Mouse (Mus musculus): ENCODE data around the gene Lrrc63. TPM values are rescaled to one million over a fixed set of nuclear protein-coding genes. Genes with fewer than 3 reads are reported as not detected.

Gene Lrrc63
- total and polyA plus RNA-seq, 2 experiments from 2014 or later: not detected

DNA sequence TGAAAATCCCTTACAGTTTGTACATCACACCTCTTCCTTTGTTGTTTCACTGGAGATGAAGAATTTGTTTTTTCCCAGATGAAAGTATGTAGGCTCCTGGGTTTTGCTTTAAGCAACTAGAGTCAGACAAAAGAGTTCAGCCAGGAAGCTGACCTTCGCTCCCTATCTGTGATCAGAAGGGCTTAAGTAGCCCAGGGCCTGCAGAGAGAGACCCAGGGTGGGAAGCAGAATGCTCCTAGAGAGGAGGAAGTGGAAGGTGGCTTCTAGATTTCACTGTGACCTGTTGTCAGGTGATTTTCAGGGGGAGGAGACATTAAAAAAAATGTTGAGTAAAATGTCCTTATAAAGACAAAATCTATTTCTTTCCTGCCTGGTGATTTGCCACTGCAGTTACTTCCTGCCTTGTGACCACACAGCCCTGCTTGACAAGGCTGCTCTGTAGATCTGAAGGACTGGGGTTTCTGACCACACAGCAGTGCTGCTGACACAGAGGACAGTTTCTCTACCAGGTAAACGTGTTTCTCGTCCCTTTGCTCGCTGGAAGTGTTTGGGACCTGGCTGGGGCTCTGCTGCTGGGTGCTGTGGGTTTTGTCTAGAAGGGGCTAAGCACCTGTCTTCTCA, 45.9 kb upstream of the Lrrc63 start:
- no peak for TF ChIP-seq CTCF (IDR thresholded peaks at IDR 0.05)
- DNase-seq (ENCODE audit: low spot score) (no peak), ATAC-seq (ENCODE audit: low FRiP score) (no peak)
- 73% methylated on average over 4 of the region's 4 CpGs for WGBS
- no peak overlapping the region for H3K4me2 ChIP-seq (ENCODE audit: low read depth, low read length, poor library complexity, severe bottlenecking)
- H3K4me3 ChIP-seq (ENCODE audit: low read depth, low read length): no peak overlapping the region
- H3K36me3 ChIP-seq (ENCODE audit: insufficient read depth, low read length): no peaks in the 10 kb centered on the region
- H3K27ac ChIP-seq (ENCODE audit: low read depth, low read length): no peak overlapping the region
- H3K27me3 ChIP-seq (ENCODE audit: insufficient read depth, low read length): no peaks in the 10 kb centered on the region
- H3K9ac ChIP-seq (replicated peaks; ENCODE audit: low read length, poor library complexity, severe bottlenecking): no peak overlapping the region
- no peaks in the 10 kb centered on the region for H3K9me3 ChIP-seq (ENCODE audit: low read length)
- H3K4me1 ChIP-seq (ENCODE audit: insufficient read depth, low read length): no peaks in the 10 kb centered on the region

DNA sequence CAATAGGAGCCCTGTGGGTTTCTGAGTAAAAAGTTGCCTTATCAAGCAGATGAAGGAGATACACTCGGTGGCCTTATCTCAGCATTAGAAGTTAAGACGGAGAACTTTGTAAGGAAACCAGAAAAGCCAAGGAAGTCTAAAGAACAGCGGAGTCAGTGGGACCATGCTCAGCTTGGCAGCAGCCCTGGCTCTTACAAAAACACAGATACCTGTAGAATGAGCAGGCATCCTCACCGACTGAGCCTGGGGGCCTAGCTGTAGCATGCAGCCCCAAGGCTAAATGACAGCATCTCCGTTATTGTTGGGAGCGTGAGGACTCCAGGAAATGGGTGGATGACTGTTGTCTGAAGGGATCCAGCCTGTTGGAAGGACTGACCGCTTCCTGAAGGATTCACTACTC, 45.1 kb upstream of the Lrrc63 start:
- Histone ChIP-seq H3K27ac (ENCODE audit: low read depth, low read length) (no peak overlapping the region), H3K4me1 (ENCODE audit: insufficient read depth, low read length) (no peaks in the 10 kb centered on the region), H3K9me3 (ENCODE audit: low read length) (no peaks in the 10 kb centered on the region), H3K4me2 (ENCODE audit: low read depth, low read length, poor library complexity, severe bottlenecking) (no peak overlapping the region), H3K9ac (replicated peaks; ENCODE audit: low read length, poor library complexity, severe bottlenecking) (no peak overlapping the region), H3K4me3 (ENCODE audit: low read depth, low read length) (no peak overlapping the region), H3K36me3 (ENCODE audit: insufficient read depth, low read length) (no peaks in the 10 kb centered on the region), H3K27me3 (ENCODE audit: insufficient read depth, low read length) (no peaks in the 10 kb centered on the region)
- DNase-seq (ENCODE audit: low spot score): no peak
- no peak for ATAC-seq (ENCODE audit: low FRiP score)
- no peak for TF ChIP-seq CTCF (IDR thresholded peaks at IDR 0.05)
- 86% methylated on average over 7 of the region's 7 CpGs for WGBS

DNA sequence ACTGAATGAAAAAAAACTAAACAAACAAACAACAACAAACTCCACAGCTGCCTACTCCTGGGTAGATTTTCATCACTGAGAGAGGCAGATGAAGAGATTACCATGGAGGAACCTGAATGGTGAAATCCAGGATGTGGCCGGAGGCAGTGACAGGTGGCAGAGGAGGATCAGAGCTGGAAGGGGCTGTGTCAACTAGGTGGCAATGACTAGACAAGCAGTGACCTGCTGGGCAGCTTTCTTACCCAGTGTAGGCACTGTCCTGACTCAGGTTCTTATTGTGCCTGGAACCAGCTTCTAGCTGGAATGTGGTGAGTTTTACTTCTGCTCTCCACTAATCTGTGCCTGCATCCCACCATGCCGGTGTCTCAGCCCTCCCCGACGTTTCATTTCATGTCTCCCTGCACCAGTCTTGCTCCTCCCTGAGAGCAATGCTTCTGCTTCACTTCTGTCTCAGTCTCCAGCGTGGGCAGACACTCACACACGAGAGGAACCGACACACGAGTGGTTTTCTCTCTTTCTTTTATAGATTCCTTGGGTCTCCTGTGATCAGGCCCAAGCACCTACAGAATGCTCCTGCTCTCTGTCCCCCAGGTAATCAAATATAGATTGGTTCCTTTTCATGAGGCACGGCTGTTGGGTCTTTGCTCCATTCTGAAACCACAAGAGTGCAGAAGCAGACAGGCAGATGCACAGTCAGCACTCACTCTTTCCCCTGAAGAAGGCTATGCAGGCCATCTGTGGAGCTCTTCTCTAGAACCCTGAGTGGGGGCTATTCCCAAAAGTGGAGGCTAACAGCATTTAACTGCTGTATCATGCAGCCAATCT, 44.3 kb upstream of the Lrrc63 start:
- ATAC-seq (ENCODE audit: low FRiP score) (no peak), DNase-seq (ENCODE audit: low spot score) (no peak)
- H3K4me1 ChIP-seq (ENCODE audit: insufficient read depth, low read length): no peaks in the 10 kb centered on the region
- no peak for TF ChIP-seq CTCF (IDR thresholded peaks at IDR 0.05)
- H3K36me3 ChIP-seq (ENCODE audit: insufficient read depth, low read length): no peaks in the 10 kb centered on the region
- no peak overlapping the region for H3K27ac ChIP-seq (ENCODE audit: low read depth, low read length)
- no peak overlapping the region for H3K4me3 ChIP-seq (ENCODE audit: low read depth, low read length)
- H3K27me3 ChIP-seq (ENCODE audit: insufficient read depth, low read length): no peaks in the 10 kb centered on the region
- no peak overlapping the region for H3K9ac ChIP-seq (replicated peaks; ENCODE audit: low read length, poor library complexity, severe bottlenecking)
- no peaks in the 10 kb centered on the region for H3K9me3 ChIP-seq (ENCODE audit: low read length)
- H3K4me2 ChIP-seq (ENCODE audit: low read depth, low read length, poor library complexity, severe bottlenecking): no peak overlapping the region
- WGBS: 81% methylated on average over 9 of the region's 9 CpGs

DNA sequence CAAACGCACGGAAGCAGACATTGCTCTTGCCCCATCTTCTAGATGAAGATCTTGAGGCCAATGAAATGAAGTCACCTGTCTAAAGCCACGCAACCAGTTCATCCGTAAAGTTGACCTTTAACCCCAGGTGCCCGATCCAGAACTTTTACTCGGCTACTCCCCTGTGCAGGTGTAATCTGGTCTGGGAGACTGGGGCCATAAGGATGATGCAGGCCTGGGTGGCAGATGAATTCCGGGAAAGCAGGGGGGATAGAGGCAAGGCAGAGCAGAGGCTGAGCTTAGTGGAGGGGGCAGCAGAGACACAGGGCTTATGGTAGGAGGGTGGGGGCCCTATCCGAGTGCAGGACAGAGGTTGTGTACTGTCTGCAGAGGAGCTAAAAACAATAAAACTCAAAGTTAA, 43.6 kb upstream of the Lrrc63 start:
- Histone ChIP-seq H3K9ac (replicated peaks; ENCODE audit: low read length, poor library complexity, severe bottlenecking) (no peak overlapping the region), H3K27ac (ENCODE audit: low read depth, low read length) (no peak overlapping the region), H3K27me3 (ENCODE audit: insufficient read depth, low read length) (no peaks in the 10 kb centered on the region), H3K4me2 (ENCODE audit: low read depth, low read length, poor library complexity, severe bottlenecking) (no peak overlapping the region), H3K4me3 (ENCODE audit: low read depth, low read length) (no peak overlapping the region), H3K9me3 (ENCODE audit: low read length) (no peaks in the 10 kb centered on the region), H3K4me1 (ENCODE audit: insufficient read depth, low read length) (no peaks in the 10 kb centered on the region), H3K36me3 (ENCODE audit: insufficient read depth, low read length) (no peaks in the 10 kb centered on the region)
- DNase-seq (ENCODE audit: low spot score): no peak
- ATAC-seq (ENCODE audit: low FRiP score): no peak
- 88% methylated on average over 8 of the region's 8 CpGs for WGBS
- TF ChIP-seq CTCF (IDR thresholded peaks at IDR 0.05): no peak

DNA sequence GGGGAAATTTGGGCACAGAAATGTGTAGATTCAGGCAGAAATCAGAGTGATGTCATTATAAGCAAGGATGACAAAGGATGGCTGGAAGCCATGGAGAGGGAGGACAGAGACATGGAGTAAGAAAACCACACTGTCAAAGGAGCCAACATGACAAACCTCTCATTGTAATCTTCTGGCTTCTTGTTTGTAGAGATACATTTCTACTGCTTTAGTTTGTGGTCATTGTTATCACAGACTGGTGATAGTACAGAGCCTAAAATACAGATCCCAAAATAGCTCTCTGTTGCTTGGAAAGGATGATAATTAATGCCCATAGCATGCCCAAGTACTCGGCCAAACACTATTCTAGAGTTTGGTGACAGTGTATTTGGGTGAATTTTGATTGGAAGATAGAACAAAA, 39.9 kb upstream of the Lrrc63 start:
- Histone ChIP-seq H3K9me3 (ENCODE audit: low read length) (no peaks in the 10 kb centered on the region), H3K4me1 (ENCODE audit: insufficient read depth, low read length) (no peaks in the 10 kb centered on the region), H3K27ac (ENCODE audit: low read depth, low read length) (no peak overlapping the region), H3K36me3 (ENCODE audit: insufficient read depth, low read length) (no peaks in the 10 kb centered on the region), H3K9ac (replicated peaks; ENCODE audit: low read length, poor library complexity, severe bottlenecking) (no peak overlapping the region), H3K4me3 (ENCODE audit: low read depth, low read length) (no peak overlapping the region), H3K4me2 (ENCODE audit: low read depth, low read length, poor library complexity, severe bottlenecking) (no peak overlapping the region), H3K27me3 (ENCODE audit: insufficient read depth, low read length) (no peaks in the 10 kb centered on the region)
- ATAC-seq (ENCODE audit: low FRiP score) (no peak), DNase-seq (ENCODE audit: low spot score) (no peak)
- 100% methylated on average over 1 of the region's 1 CpGs for WGBS
- no peak for TF ChIP-seq CTCF (IDR thresholded peaks at IDR 0.05)

DNA sequence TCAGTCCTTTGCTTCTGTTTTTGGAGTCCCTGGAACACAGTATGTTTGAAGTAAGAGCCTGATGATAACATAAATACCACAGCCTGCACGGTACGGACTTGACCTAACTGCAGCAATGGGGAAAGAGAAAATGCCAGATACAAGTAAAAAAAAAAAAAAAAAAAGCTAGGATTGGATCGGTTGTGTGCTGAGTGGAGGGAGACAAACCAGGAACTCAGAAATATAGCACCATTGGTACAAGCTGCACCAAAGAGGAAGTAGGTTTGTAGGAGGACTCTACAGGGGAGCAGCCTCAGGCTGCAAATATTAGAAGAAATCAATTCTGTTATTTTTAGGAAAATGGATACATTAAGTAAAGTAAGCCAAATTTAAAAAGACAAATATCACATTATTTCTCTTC, 37.8 kb upstream of the Lrrc63 start:
- H3K36me3 ChIP-seq (ENCODE audit: insufficient read depth, low read length): no peaks in the 10 kb centered on the region
- H3K27me3 ChIP-seq (ENCODE audit: insufficient read depth, low read length): no peaks in the 10 kb centered on the region
- H3K4me1 ChIP-seq (ENCODE audit: insufficient read depth, low read length): no peaks in the 10 kb centered on the region
- no peak overlapping the region for H3K4me3 ChIP-seq (ENCODE audit: low read depth, low read length)
- no peak overlapping the region for H3K27ac ChIP-seq (ENCODE audit: low read depth, low read length)
- no peak for DNase-seq (ENCODE audit: low spot score)
- WGBS: 92% methylated on average over 3 of the region's 3 CpGs
- TF ChIP-seq CTCF (IDR thresholded peaks at IDR 0.05): no peak
- H3K9ac ChIP-seq (replicated peaks; ENCODE audit: low read length, poor library complexity, severe bottlenecking): no peak overlapping the region
- no peak for ATAC-seq (ENCODE audit: low FRiP score)
- H3K9me3 ChIP-seq (ENCODE audit: low read length): no peaks in the 10 kb centered on the region
- no peak overlapping the region for H3K4me2 ChIP-seq (ENCODE audit: low read depth, low read length, poor library complexity, severe bottlenecking)

Data from midbrain, postnatal 0 days (tissue).